Mouse (Mus musculus) CH12.LX (cell line): ENCODE measurements at regions not wholly inside any gene's neighbourhood (a gene's known extent, or its start where the extent isn't known, plus 50 kb on each side); places are given as distances from the start of the nearest gene placed in this dataset.

ENCODE experiments used
- BHLHE40 ChIP-seq: IDR thresholded peaks from 2 replicates; pipeline ENCODE4 v1.6.1; 2011; ENCODE audit warnings: mild to moderate bottlenecking, low read depth, low read length, improper control_type of control experiment
- CTCF ChIP-seq, 2 experiments: IDR thresholded peaks in 1 of 2; conservative IDR thresholded peaks in 1 of 2; 2 replicates each; pipeline ENCODE4 v1.5.1; 2011 to 2012; ENCODE audit warnings: low read depth in 2 of 2, low read length in 2 of 2, improper control_type of control experiment in 1 of 2, inconsistent platforms in 1 of 2, mild to moderate bottlenecking in 1 of 2, moderate library complexity in 1 of 2
- EP300 ChIP-seq: IDR thresholded peaks from 2 replicates; pipeline ENCODE4 v1.6.1; 2011; ENCODE audit warnings: low read length, improper control_type of control experiment
- ETS1 ChIP-seq: conservative IDR thresholded peaks from 2 replicates; pipeline ENCODE4 v1.6.1; 2012; ENCODE audit warnings: low read depth, mild to moderate bottlenecking, inconsistent platforms, low read length, improper control_type of control experiment, moderate library complexity
- JUND ChIP-seq: conservative IDR thresholded peaks from 2 replicates; pipeline ENCODE4 v1.6.1; 2011; ENCODE audit warnings: low read depth, low read length, improper control_type of control experiment
- POLR2A ChIP-seq: IDR thresholded peaks from 2 replicates; pipeline ENCODE4 v1.6.1; 2011; ENCODE audit warnings: low read depth, mild to moderate bottlenecking, improper control_type of control experiment, low read length
- RAD21 ChIP-seq: IDR thresholded peaks from 2 replicates; pipeline ENCODE4 v1.6.1; 2011; ENCODE audit warnings: low read depth, mild to moderate bottlenecking, low read length, improper control_type of control experiment, moderate library complexity
- SIN3A ChIP-seq: IDR thresholded peaks from 2 replicates; pipeline ENCODE4 v1.6.1; 2012; ENCODE audit warnings: low read length, improper control_type of control experiment, inconsistent platforms
- SMC3 ChIP-seq: IDR thresholded peaks from 2 replicates; pipeline ENCODE4 v1.6.1; 2011; ENCODE audit warnings: low read depth, low read length, improper control_type of control experiment
- TCF12 ChIP-seq: IDR thresholded peaks from 2 replicates; pipeline ENCODE4 v1.6.1; 2014; ENCODE audit warnings: low read depth, mild to moderate bottlenecking, inconsistent platforms, low read length, improper control_type of control experiment
- USF2 ChIP-seq: conservative IDR thresholded peaks from 2 replicates; pipeline ENCODE4 v1.6.1; 2011; ENCODE audit warnings: low read depth, low read length, improper control_type of control experiment
- ZC3H11A ChIP-seq: IDR thresholded peaks from 2 replicates; pipeline ENCODE4 v1.6.1; 2012; ENCODE audit warnings: low read depth, mild to moderate bottlenecking, inconsistent platforms, low read length, improper control_type of control experiment
- ZNF384 ChIP-seq: IDR thresholded peaks from 2 replicates; pipeline ENCODE4 v1.6.1; 2012; ENCODE audit warnings: low read depth, low read length, improper control_type of control experiment, inconsistent platforms

DNA sequence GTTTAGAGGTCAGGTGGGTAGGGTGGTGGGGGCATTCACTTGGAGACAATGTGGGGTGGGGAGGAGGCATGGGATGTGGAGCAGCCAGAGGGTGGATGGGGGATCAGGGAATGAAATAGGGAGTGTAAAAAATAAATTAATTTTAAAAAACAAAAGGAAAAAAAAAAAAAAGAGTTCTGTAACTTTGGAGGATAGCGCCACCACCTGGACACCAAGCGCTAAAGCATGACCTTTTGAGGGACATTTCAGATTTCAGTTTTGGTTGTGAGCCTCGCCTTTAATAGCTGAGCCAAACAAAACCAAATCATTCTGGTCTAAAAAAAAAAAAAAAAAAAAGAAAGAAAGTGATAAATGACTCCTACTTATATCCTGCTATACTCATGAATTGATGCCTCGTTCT, 176.0 kb downstream of the Twistnb start:
- TF ChIP-seq ZC3H11A = no peak
- TF ChIP-seq POLR2A = no peak
- no peak for TF ChIP-seq ETS1
- TF ChIP-seq TCF12 = no peak
- no peak for TF ChIP-seq EP300
- no peak for TF ChIP-seq JUND
- no peak; the same call in 1 of the 2 replicates for TF ChIP-seq RAD21
- peak; percentile 18 to 54; a peak in 3 of 4 replicates for TF ChIP-seq CTCF (conservative IDR thresholded peaks at IDR 0.05 in 1 of 2, IDR thresholded peaks at IDR 0.05 in 1 of 2; ENCODE audit: low read depth in 2 of 2, low read length in 2 of 2)
- peak; percentile 82 for TF ChIP-seq ZNF384
- no peak for TF ChIP-seq USF2
- TF ChIP-seq SIN3A = no peak
- no peak for TF ChIP-seq BHLHE40
- TF ChIP-seq SMC3 = no peak; the same call in 1 of the 2 replicates
